Mouse (Mus musculus): ENCODE results near the gene Serp2. TPM values are rescaled to one million over a fixed set of nuclear protein-coding genes. Genes with fewer than 3 reads are reported as not detected.
A peak's percentile ranks its signal among the peaks of the same experiment; 100 is the strongest.

The Serp2 gene
- polyA plus RNA-seq, 1 experiment from 2014 or later, result 5.1 TPM

- no peak overlapping the region for H3K4me3 ChIP-seq (ENCODE audit: low read depth, low read length)
- no peaks in the 10 kb centered on the region for H3K36me3 ChIP-seq (ENCODE audit: insufficient read depth, low read length)
- no peaks in the 10 kb centered on the region for H3K27me3 ChIP-seq (replicated peaks; ENCODE audit: insufficient read depth, low read length)
- no peak overlapping the region for H3K4me2 ChIP-seq (replicated peaks; ENCODE audit: low read depth, low read length)
- no peak overlapping the region for H3K9ac ChIP-seq (replicated peaks; ENCODE audit: low read depth)
- WGBS, result 63% methylated on average over 6 of the region's 6 CpGs
- H3K27ac ChIP-seq (ENCODE audit: low read length), result no peak overlapping the region
- ATAC-seq (no peak), DNase-seq (ENCODE audit: low spot score) (no peak)
- H3K9me3 ChIP-seq (ENCODE audit: low read length), result no peaks in the 10 kb centered on the region
- H3K4me1 ChIP-seq (ENCODE audit: insufficient read depth, low read depth, low read length), result no peaks in the 10 kb centered on the region
- TF ChIP-seq EP300 (IDR thresholded peaks at IDR 0.05) (no peak), CTCF (IDR thresholded peaks at IDR 0.05) (no peak)
Observed at GRCm38 (mm10) chr14:76592090-76592489, 35.4 kb upstream of the Serp2 start.

GRCm38 (mm10) chr14:76590134-76590533, 33.4 kb upstream of the Serp2 start:
- no peak overlapping the region for H3K27ac ChIP-seq (ENCODE audit: low read length)
- DNase-seq (ENCODE audit: low spot score), result no peak
- peak; percentile 19; the same call in 1 of the 2 replicates for ATAC-seq
- no peaks in the 10 kb centered on the region for H3K36me3 ChIP-seq (ENCODE audit: insufficient read depth, low read length)
- WGBS, result 65% methylated on average over 7 of the region's 7 CpGs
- no peak overlapping the region for H3K4me2 ChIP-seq (replicated peaks; ENCODE audit: low read depth, low read length)
- H3K27me3 ChIP-seq (replicated peaks; ENCODE audit: insufficient read depth, low read length), result no peaks in the 10 kb centered on the region
- no peak overlapping the region for H3K9ac ChIP-seq (replicated peaks; ENCODE audit: low read depth)
- no peak for TF ChIP-seq EP300 (IDR thresholded peaks at IDR 0.05)
- no peak for TF ChIP-seq CTCF (IDR thresholded peaks at IDR 0.05)
- no peak overlapping the region for H3K4me3 ChIP-seq (ENCODE audit: low read depth, low read length)
- H3K4me1 ChIP-seq (ENCODE audit: insufficient read depth, low read depth, low read length), result no peaks in the 10 kb centered on the region
- H3K9me3 ChIP-seq (ENCODE audit: low read length), result no peaks in the 10 kb centered on the region

- Histone ChIP-seq H3K4me1 (ENCODE audit: insufficient read depth, low read depth, low read length) (no peaks in the 10 kb centered on the region), H3K9me3 (ENCODE audit: low read length) (no peaks in the 10 kb centered on the region), H3K4me2 (replicated peaks; ENCODE audit: low read depth, low read length) (no peak overlapping the region), H3K36me3 (ENCODE audit: insufficient read depth, low read length) (no peaks in the 10 kb centered on the region), H3K27me3 (replicated peaks; ENCODE audit: insufficient read depth, low read length) (no peaks in the 10 kb centered on the region), H3K9ac (replicated peaks; ENCODE audit: low read depth) (no peak overlapping the region), H3K27ac (ENCODE audit: low read length) (no peak overlapping the region), H3K4me3 (ENCODE audit: low read depth, low read length) (no peak overlapping the region)
- ATAC-seq (peak; percentile 22; the same call in 1 of the 2 replicates), DNase-seq (ENCODE audit: low spot score) (no peak)
- 41% methylated on average over 1 of the region's 1 CpGs for WGBS
- TF ChIP-seq CTCF (IDR thresholded peaks at IDR 0.05) (no peak), EP300 (IDR thresholded peaks at IDR 0.05) (no peak)
Observed at GRCm38 (mm10) chr14:76589671-76590070, 33.0 kb upstream of the Serp2 start.

- no peak overlapping the region for H3K9ac ChIP-seq (replicated peaks; ENCODE audit: low read depth)
- H3K27ac ChIP-seq (ENCODE audit: low read length), result no peak overlapping the region
- H3K4me2 ChIP-seq (replicated peaks; ENCODE audit: low read depth, low read length), result no peak overlapping the region
- 44% methylated on average over 13 of the region's 13 CpGs for WGBS
- no peaks in the 10 kb centered on the region; the same call in 1 of the 2 replicates for H3K4me1 ChIP-seq (ENCODE audit: insufficient read depth, low read depth, low read length)
- no peak overlapping the region for H3K4me3 ChIP-seq (ENCODE audit: low read depth, low read length)
- ATAC-seq (no peak), DNase-seq (ENCODE audit: low spot score) (peak; percentile 66)
- no peaks in the 10 kb centered on the region for H3K9me3 ChIP-seq (ENCODE audit: low read length)
- TF ChIP-seq CTCF (IDR thresholded peaks at IDR 0.05) (no peak), EP300 (IDR thresholded peaks at IDR 0.05) (peak; percentile 15; the same call in 1 of the 2 replicates)
- H3K27me3 ChIP-seq (replicated peaks; ENCODE audit: insufficient read depth, low read length), result no peaks in the 10 kb centered on the region
- no peaks in the 10 kb centered on the region for H3K36me3 ChIP-seq (ENCODE audit: insufficient read depth, low read length)
Observed at GRCm38 (mm10) chr14:76585831-76586405, 29.2 kb upstream of the Serp2 start.

GRCm38 (mm10) chr14:76583985-76584384, 27.3 kb upstream of the Serp2 start:
- Histone ChIP-seq H3K27me3 (replicated peaks; ENCODE audit: insufficient read depth, low read length) (no peaks in the 10 kb centered on the region), H3K4me1 (ENCODE audit: insufficient read depth, low read depth, low read length) (no peaks in the 10 kb centered on the region; the same call in 1 of the 2 replicates), H3K27ac (ENCODE audit: low read length) (no peak overlapping the region), H3K9me3 (ENCODE audit: low read length) (no peaks in the 10 kb centered on the region), H3K9ac (replicated peaks; ENCODE audit: low read depth) (no peak overlapping the region), H3K4me3 (ENCODE audit: low read depth, low read length) (no peak overlapping the region), H3K4me2 (replicated peaks; ENCODE audit: low read depth, low read length) (no peak overlapping the region), H3K36me3 (ENCODE audit: insufficient read depth, low read length) (no peaks in the 10 kb centered on the region)
- 55% methylated on average over 7 of the region's 7 CpGs for WGBS
- DNase-seq (ENCODE audit: low spot score) (peak; percentile 48), ATAC-seq (peak; percentile 59)
- peak; percentile 70 for TF ChIP-seq EP300 (IDR thresholded peaks at IDR 0.05)
- TF ChIP-seq CTCF (IDR thresholded peaks at IDR 0.05), result no peak

- 49% methylated on average over 6 of the region's 6 CpGs for WGBS
- Histone ChIP-seq H3K27me3 (replicated peaks; ENCODE audit: insufficient read depth, low read length) (no peaks in the 10 kb centered on the region), H3K9ac (replicated peaks; ENCODE audit: low read depth) (no peak overlapping the region), H3K4me3 (ENCODE audit: low read depth, low read length) (no peak overlapping the region), H3K9me3 (ENCODE audit: low read length) (no peaks in the 10 kb centered on the region), H3K4me1 (ENCODE audit: insufficient read depth, low read depth, low read length) (no peaks in the 10 kb centered on the region; the same call in 1 of the 2 replicates), H3K27ac (ENCODE audit: low read length) (peak overlapping the region; percentile 61), H3K36me3 (ENCODE audit: insufficient read depth, low read length) (no peaks in the 10 kb centered on the region), H3K4me2 (replicated peaks; ENCODE audit: low read depth, low read length) (no peak overlapping the region)
- peak; percentile 86 for DNase-seq (ENCODE audit: low spot score)
- TF ChIP-seq CTCF (IDR thresholded peaks at IDR 0.05), result no peak
- TF ChIP-seq EP300 (IDR thresholded peaks at IDR 0.05), result peak; percentile 82
- ATAC-seq, result peak; percentile 88
Observed at GRCm38 (mm10) chr14:76581974-76582922, 25.6 kb upstream of the Serp2 start.
